Mouse (Mus musculus) MEL (cell line): ENCODE measurements around the gene Traf1.

Source experiments
- CTCF ChIP-seq, 3 experiments: IDR thresholded peaks in 2 of 3; conservative IDR thresholded peaks in 1 of 3; 2 replicates each; pipeline ENCODE4 v1.5.1; 2011 to 2012; ENCODE audit warnings: low read length in 3 of 3, low read depth in 2 of 3, mild to moderate bottlenecking in 2 of 3, improper control_type of control experiment in 1 of 3, inconsistent platforms in 1 of 3, mixed read lengths in 1 of 3, moderate library complexity in 1 of 3; ENCODE audit not compliant: control insufficient read depth in 1 of 3, insufficient read depth in 1 of 3, poor library complexity in 1 of 3, severe bottlenecking in 1 of 3
- E2F4 ChIP-seq: IDR thresholded peaks from 2 replicates; pipeline ENCODE4 v1.6.1; 2011; ENCODE audit warnings: low read depth, low read length, improper control_type of control experiment, borderline replicate concordance
- GABPA ChIP-seq: IDR thresholded peaks from 2 replicates; pipeline ENCODE4 v1.6.1; 2012; ENCODE audit warnings: low read depth, mild to moderate bottlenecking, inconsistent platforms, low read length, improper control_type of control experiment, moderate library complexity
- KAT2A ChIP-seq: conservative IDR thresholded peaks from 2 replicates; pipeline ENCODE4 v1.6.1; 2012; ENCODE audit warnings: low read depth, low read length, improper control_type of control experiment, inconsistent platforms
- MAX ChIP-seq: IDR thresholded peaks from 2 replicates; pipeline ENCODE4 v1.6.1; 2011; ENCODE audit warnings: low read length, improper control_type of control experiment
- MYC ChIP-seq: IDR thresholded peaks from 2 replicates; pipeline ENCODE4 v1.6.1; 2011; ENCODE audit warnings: low read depth, mild to moderate bottlenecking, low read length, improper control_type of control experiment, moderate library complexity
- POLR2A ChIP-seq, 2 experiments: IDR thresholded peaks; 2 replicates each; pipeline ENCODE4 v1.6.1; 2011 to 2012; ENCODE audit warnings: low read length in 2 of 2, mild to moderate bottlenecking in 2 of 2, control low read depth in 1 of 2, improper control_type of control experiment in 1 of 2, low read depth in 1 of 2, moderate library complexity in 1 of 2; ENCODE audit not compliant: control insufficient read depth in 1 of 2, insufficient read depth in 1 of 2, poor library complexity in 1 of 2
- TCF12 ChIP-seq: IDR thresholded peaks from 2 replicates; pipeline ENCODE4 v1.6.1; 2014; ENCODE audit warnings: low read depth, mild to moderate bottlenecking, inconsistent platforms, low read length, improper control_type of control experiment, moderate library complexity

DNA sequence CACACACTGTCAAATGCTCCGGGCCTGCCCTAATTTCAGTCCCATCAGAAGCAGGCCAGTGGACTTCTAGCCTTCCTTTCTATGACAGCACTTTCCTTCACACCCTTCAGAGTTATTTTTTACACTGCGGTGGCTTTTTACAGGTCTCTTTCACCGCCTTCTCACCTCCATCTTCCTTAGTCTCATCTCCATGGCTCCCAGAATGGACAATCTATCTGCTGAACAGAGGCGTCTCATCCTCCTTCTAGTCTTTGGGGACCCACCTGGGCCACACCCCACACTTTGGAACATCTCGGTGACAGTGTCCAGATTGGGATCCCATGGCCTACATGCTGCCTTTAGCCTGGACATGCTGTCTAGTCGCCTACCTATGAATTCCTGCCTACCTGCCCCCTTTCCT, 606 bp downstream of the Traf1 start:
- TF ChIP-seq POLR2A (IDR thresholded peaks at IDR 0.05; ENCODE audit: control insufficient read depth in 1 of 2, insufficient read depth in 1 of 2, low read depth in 1 of 2, low read length in 2 of 2, poor library complexity in 1 of 2) (no peak), MAX (no peak), MYC (no peak), TCF12 (no peak), KAT2A (no peak), E2F4 (no peak), GABPA (no peak), CTCF (IDR thresholded peaks at IDR 0.05 in 2 of 3, conservative IDR thresholded peaks at IDR 0.05 in 1 of 3; ENCODE audit: control insufficient read depth in 1 of 3, insufficient read depth in 1 of 3, low read depth in 2 of 3, low read length in 3 of 3, poor library complexity in 1 of 3, severe bottlenecking in 1 of 3) (no peak)
